Mouse (Mus musculus): ENCODE measurements around the gene Nub1.

DNA sequence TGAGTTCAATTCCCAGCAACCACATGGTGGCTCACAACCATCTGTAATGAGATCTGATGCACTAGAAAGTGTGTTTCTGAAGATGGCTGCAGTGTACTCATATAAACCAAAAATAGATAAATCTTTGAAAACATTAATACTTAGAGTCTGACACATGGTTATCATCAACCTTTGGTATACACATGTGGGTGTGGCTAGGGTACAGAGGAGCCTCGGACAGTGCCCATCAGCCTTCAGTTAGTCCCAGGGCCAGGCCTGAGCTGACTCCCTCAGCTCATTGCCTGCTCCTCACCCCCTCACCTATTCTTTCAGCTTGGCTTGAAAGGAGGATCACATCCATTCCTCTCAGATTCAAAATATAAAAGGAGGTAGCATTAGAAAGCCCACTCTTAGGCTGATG lies 53.2 kb downstream of the Nub1 start:
- no peak for TF ChIP-seq CTCF (IDR thresholded peaks at IDR 0.05; ENCODE audit: low read depth, low read length)
- no peak for TF ChIP-seq POLR2A (IDR thresholded peaks at IDR 0.05; ENCODE audit: extremely low read depth, insufficient read depth, low read length)
